Mouse (Mus musculus) lung, adult 2 months (tissue): ENCODE data around the gene Ptprr. TPM values are rescaled to one million over a fixed set of nuclear protein-coding genes. Genes with fewer than 3 reads are reported as not detected.

ENCODE experiments used
- DNase-seq: peaks from one replicate; pipeline ENCODE4 v3.0.0; 2022
- H3K4me1 ChIP-seq: fragments of 200-500 bp; 2 replicates; pipeline ENCODE4 v1.6.1; 2011; ENCODE audit warnings: low read length; ENCODE audit not compliant: control insufficient read depth, insufficient read depth
- H3K4me3 ChIP-seq: fragments of 200-500 bp; replicated peaks from 2 replicates; pipeline ENCODE3; 2011; ENCODE audit warnings: low read depth, mild to moderate bottlenecking, control low read depth, low read length; ENCODE audit errors: extremely low read depth
- CTCF ChIP-seq: fragments of 200-500 bp; IDR thresholded peaks from 2 replicates; pipeline ENCODE4 v1.5.1; 2011; ENCODE audit warnings: mild to moderate bottlenecking, low read length, control low read depth; ENCODE audit not compliant: insufficient read depth
- POLR2A ChIP-seq: fragments of 200-500 bp; IDR thresholded peaks from 2 replicates; pipeline ENCODE4 v1.6.1; 2011; ENCODE audit warnings: low read depth, mild to moderate bottlenecking, control low read depth, low read length, borderline replicate concordance; ENCODE audit errors: extremely low read depth
- WGBS: fragments of 180-500 bp; shearing (Covaris S2); methylation state at CpG from one replicate; pipeline ENCODE4 v1.1.7; 2018; 5-methylcytosine and 5-hydroxymethylcytosine counted together
- polyA plus RNA-seq: library from polyadenylated mRNA; depleted of rRNA; stranded (reverse); fragments of >200 nt; gene quantifications from 2 replicates; pipeline ENCODE4 v1.2.3, GENCODE M21; 2012; rRNA removed

The Ptprr gene
- polyA plus RNA-seq, 1 experiment = 0.89 TPM

DNA sequence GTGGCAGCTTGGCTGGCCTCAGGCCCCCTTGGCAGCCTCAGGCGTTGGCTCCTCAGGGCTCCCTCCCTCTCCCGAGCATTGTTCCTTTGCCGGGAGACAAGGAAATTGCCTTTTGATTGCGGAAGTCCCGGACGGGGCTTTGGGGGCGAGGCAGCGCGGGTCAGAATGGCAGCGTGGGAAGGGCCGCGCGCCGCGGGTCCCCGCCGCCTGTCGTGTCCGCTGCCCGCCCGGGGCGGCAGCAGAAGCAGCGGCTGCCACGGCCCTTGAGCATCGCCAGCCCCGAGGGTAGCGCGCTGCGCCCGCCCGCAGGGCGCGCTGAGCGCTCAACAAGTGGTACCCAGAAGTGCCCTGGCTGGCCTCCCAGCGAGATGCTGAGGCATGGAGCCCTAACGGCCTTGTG lies 283.2 kb downstream of the Ptprr start:
- Histone ChIP-seq H3K4me1 (peaks cover 20% of the 10 kb centered on the region), H3K4me3 (peak overlapping the region; percentile 94)
- WGBS = under 1% methylated on average over 36 of the region's 36 CpGs
- TF ChIP-seq CTCF = no peak
- peak; percentile 62; the same call in 1 of the 2 replicates for TF ChIP-seq POLR2A
- peak; percentile 43 for DNase-seq

DNA sequence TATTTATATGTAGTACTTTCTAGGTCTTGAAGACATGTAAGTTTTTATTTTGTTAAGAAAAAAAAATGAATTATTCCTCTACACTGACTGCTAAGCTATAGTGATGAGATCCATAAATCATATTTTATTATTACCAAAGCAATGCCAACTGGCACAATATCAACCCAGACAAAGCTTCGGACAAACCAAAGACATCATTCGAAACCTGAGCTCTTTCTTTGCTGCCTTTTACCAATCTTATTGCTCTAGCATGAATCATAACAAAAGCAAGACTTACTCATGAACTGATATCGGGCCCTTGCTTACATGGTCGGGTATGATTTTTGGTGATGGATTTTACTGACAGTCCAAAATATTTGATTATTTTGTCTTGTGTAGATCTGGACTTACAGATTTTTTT lies 286.3 kb downstream of the Ptprr start:
- 63% methylated on average over 4 of the region's 4 CpGs for WGBS
- DNase-seq = no peak
- TF ChIP-seq POLR2A = no peak
- TF ChIP-seq CTCF = no peak
- H3K4me1 ChIP-seq = peaks cover 8% of the 10 kb centered on the region; the same call in 1 of the 2 replicates
- H3K4me3 ChIP-seq = peak overlapping the region; percentile 49

- TF ChIP-seq POLR2A (no peak), CTCF (no peak)
- peak overlapping the region; percentile 55 for H3K4me3 ChIP-seq
- peaks cover 9% of the 10 kb centered on the region for H3K4me1 ChIP-seq
- no peak for DNase-seq
- 48% methylated on average over 2 of the region's 2 CpGs for WGBS
Measured at GRCm38 (mm10) chr10:116309460-116309859, 291.4 kb downstream of the Ptprr start.

- peaks cover 13% of the 10 kb centered on the region for H3K4me1 ChIP-seq
- no peak for DNase-seq
- TF ChIP-seq POLR2A = no peak
- no peak for TF ChIP-seq CTCF
- 27% methylated on average over 11 of the region's 11 CpGs for WGBS
- H3K4me3 ChIP-seq = peak overlapping the region; percentile 46
Measured at GRCm38 (mm10) chr10:116310516-116311210, 292.6 kb downstream of the Ptprr start.

GRCm38 (mm10) chr10:116319246-116319645 lies 301.2 kb downstream of the Ptprr start:
- TF ChIP-seq POLR2A (no peak), CTCF (peak; percentile 46)
- DNase-seq = peak; percentile 58
- 18% methylated on average over 12 of the region's 12 CpGs for WGBS
- no peak overlapping the region for H3K4me3 ChIP-seq
- peaks cover 14% of the 10 kb centered on the region for H3K4me1 ChIP-seq

Other genes with a start within 250 kb of the Ptprr start
- 32.0 and 61.3 TPM in 2 replicates for gene Tspan8, start 201.4 kb upstream of the Ptprr start, polyA plus RNA-seq
- gene 4933416C03Rik, start 95.7 kb downstream of the Ptprr start, polyA plus RNA-seq = not detected in 2 replicates